Mouse (Mus musculus) erythroblast, adult 5-6 weeks (primary cell): ENCODE results near the gene Ccdc96. TPM values are rescaled to one million over a fixed set of nuclear protein-coding genes. Genes with fewer than 3 reads are reported as not detected.

ENCODE experiments used
- ATAC-seq: replicated peaks from 2 replicates; pipeline ENCODE4 v1.8.0; 2016; ENCODE audit warnings: moderate number of reproducible peaks, mild to moderate bottlenecking, moderate TSS enrichment, inconsistent platforms; ENCODE audit not compliant: poor library complexity, low FRiP score, severe bottlenecking
- total RNA-seq, 2 experiments: library from RNA; stranded (forward) in 1 of 2; stranded (reverse) in 1 of 2; fragments of 150-400 nt in 1 of 2; fragments of 200-764, 138-1000 nt in 1 of 2; gene quantifications; 2 replicates each; pipeline versions ENCODE4 v1.2.3 to v1.2.4; 2015 to 2017; ENCODE audit warnings: low replicate concordance in 2 of 2

Gene Ccdc96
- total RNA-seq (2015; ENCODE audit: low replicate concordance) (not detected in 2 replicates), total RNA-seq (2017; ENCODE audit: low replicate concordance) (0.84 TPM in 1 of 2 replicates, not detected in the other)

DNA sequence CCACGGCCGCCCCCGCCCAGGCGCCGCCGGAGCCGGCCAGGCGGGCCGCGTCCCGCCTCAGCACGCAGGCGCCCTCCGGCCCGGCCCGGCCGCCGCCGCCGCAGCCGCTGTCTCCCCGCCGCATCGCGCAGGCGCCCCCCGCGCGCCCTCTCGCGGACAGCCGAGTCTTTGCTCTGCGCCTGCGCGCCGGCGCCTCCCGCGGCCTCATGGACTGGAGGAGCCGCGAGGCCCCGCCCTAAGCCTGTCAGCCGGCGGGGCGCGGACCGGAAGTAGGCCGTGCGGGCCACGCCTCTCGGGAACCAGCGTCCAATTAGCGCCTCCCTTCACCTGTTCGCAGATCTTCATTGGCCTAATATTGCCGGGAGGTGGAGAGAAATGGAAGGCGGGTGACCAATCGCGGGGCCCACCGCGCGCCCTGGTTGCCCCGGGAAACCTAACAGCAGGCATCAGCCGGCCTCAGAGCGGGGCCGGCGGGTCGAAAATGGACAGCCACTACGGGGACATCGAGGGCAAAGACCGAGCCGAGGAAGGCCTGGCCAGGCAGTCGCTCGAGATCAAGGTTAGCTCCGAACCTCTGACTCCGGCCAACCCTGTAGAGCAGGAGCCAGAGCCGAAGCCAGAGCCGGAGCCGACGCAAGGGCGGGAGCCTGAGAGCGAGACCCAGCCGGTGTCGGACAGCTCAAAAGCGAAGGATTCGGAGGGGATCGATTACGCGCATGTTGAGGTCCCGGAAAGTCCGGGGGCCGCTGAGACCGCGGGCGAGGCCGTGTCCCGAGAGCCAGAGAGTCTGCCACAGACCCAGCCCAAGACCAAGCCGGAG, at the start of gene Ccdc96, which contains the start of gene Tada2b:
Gene Ccdc96, plus strand, starts transcription at position 418 of the 820 bp plus-strand sequence.
Gene Tada2b, minus strand, starts transcription at position 115 of the 820 bp plus-strand sequence.
- peak; percentile 91 for ATAC-seq

DNA sequence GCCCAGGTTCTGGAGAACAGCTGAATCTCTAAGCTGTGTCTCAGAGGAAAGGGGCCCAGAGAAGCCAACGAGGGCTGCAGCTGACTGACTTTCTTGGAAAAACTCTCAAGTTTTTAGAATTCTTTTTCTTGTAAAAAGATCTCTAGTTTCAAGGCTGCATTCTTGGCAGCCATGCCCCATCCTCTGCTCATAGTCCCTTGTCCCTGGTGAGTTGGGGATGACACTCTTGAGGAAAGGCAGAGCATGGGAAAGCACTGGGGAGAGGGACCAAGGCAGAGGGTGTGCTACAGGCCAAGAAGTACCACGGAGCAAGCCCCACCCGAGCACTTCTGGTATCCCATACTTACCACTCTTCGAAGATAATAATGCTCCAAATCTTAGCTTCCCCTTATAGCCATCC, 47.5 kb upstream of the Ccdc96 start:
- ATAC-seq, result no peak

DNA sequence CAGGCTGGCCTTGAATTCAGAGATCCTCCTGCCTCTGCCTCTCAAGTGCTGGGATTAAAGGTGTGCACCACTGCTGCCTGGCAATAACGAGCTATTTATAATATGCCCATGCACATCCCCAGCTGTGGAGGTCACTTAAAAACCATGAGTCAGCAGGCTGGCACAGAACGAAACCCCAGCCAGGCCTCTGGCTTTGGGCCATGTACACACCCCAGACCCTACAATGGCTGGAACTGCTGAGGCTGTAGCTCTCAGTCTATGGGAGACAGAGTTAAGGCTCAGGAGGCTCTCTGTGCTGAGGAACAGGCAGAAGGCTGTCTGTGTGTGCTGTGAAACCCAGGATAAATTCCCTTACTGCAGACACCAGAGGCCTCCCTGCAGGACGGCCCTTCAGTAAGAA, 43.6 kb upstream of the Ccdc96 start:
- ATAC-seq, result no peak

DNA sequence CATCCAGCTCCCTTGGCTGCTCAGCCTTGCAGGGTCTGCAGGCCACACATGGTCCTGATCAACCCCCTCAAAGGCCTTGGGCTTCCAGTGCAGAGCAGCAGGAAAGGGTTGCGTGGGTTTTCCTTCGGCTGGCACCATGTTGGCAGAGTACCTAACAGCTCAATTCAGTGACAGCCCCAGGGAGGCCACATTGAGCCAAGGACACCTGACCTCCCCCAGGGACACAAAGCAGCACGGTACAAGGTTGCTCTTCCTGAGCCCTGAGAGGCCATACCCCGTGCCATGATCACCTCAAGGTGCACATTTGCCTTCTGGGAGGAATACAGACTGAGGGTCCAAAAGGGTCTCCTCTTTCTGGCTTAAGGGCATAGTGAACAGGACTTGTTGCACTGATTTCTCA, 39.8 kb upstream of the Ccdc96 start:
- no peak for ATAC-seq

DNA sequence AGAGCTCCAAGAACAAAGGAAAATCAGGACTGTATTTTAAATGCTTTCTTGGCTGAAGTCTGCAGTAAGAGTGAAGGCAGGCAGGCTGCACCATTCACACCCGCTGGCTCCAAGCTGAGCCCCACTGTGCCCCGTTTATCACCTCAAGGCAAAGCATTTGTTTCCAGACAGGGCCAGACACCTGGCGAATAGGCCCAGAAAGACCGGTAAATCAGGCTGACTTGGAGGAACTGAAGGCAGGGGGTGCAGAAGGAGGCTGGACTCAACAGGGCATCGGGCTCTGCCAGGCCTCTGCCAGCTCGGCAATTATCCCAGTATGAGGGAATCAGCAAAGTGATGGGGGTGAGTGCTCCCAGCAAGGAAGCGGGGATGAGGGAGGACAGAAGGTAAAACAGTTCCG, 39.4 kb upstream of the Ccdc96 start:
- no peak for ATAC-seq

DNA sequence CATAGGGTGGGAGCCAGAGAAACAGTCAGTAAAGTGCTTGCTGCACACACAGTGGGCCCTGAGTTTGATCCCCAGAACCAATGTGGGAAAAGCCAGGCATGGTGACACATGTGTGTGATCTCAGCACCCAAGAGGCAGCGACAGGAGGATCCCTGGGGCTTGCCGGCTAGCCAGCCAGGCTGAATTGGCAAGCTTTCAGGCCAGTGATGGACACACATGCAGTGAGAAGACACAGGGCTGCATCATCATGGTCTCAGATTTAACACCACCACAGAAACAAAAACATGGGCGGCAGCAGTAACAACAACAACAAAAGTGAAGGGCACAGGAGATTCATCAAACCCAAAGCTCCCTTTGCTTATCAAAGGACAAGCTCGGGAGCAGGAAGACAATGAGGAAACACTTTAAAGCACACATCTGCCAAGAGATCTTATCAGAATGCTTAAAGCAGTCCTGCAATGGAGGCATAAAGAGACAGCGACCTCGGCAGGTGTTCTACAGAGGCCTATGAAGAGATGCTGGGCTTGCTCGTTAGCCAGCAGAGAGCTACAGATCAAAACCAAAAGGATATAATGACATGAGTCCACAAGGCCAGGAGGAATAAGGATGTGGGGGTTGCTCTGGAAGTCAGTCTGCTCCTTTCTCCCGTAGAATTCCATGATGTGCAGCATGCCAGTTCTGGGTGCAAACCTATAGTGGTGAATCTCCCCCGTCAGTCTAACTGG, 38.1 kb upstream of the Ccdc96 start:
- no peak for ATAC-seq

GRCm38 (mm10) chr5:36447872-36448271, 36.5 kb upstream of the Ccdc96 start:
- no peak for ATAC-seq

DNA sequence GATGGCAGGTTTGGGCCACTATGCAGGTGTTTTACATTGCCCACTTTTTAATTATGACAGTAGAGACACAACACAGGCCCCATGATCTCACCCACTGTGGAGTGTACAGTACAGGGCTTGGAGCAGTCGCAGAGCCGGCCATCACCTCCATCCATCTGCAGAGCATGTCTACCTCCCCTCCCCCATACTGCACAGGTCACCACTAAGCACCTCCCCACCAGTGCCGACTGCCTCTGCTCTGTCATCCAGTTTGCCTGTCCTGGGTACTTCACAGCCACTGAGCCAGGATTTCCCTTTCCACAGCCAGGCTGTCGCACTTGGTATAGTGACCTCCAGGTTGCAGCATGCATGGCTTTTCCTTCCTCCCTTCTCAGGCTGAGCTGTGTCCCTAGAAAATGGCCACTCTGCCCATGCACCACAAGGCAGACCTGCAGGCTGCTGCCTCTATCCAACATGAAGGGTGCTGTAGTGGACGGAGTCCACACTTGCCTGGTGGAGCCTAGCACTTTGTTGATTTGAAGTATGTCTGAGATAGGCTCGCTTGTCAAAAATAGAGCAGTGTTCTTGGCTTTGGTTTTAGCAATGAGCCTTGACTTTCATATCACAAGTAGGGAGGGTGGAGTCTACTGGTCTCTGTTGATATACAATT, 34.6 kb upstream of the Ccdc96 start:
- ATAC-seq, result no peak

- ATAC-seq, result 0 out of 2 replicates have a peak, but pooled peaks have one; percentile 29
These were observed 33.3 kb upstream of the Ccdc96 start for GRCm38 (mm10) chr5:36451119-36451518.

- no peak for ATAC-seq
These were observed 32.5 kb upstream of the Ccdc96 start for GRCm38 (mm10) chr5:36451872-36452389.

- no peak for ATAC-seq
These were observed 31.6 kb upstream of the Ccdc96 start for GRCm38 (mm10) chr5:36452821-36453220.

- ATAC-seq, result no peak
These were observed 26.7 kb upstream of the Ccdc96 start for GRCm38 (mm10) chr5:36457706-36458105.

GRCm38 (mm10) chr5:36458926-36459325, 25.5 kb upstream of the Ccdc96 start:
- ATAC-seq, result no peak

DNA sequence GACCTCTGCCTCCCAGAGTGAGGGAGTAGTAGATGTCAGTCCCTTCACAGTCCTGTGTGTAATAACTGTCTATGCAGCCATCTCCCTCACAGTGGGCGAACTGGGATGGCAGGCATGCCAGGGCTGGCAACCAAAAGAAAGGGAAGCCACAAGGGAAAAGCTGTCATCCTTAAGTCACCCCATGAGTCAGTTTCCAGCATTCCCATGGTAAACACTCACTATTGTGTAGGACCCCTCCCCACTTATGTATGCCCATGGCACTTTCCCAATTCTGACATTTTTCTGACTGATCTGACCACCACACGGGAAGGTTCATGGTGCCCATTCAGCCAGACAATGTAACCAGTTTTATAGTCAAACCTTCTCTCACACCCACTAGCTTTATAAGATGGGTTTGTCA, 23.7 kb upstream of the Ccdc96 start:
- no peak for ATAC-seq

GRCm38 (mm10) chr5:36461231-36461630, 23.2 kb upstream of the Ccdc96 start:
- no peak for ATAC-seq

GRCm38 (mm10) chr5:36462810-36463209, 21.6 kb upstream of the Ccdc96 start:
- peak; percentile 38 for ATAC-seq

GRCm38 (mm10) chr5:36463391-36463790, 21.0 kb upstream of the Ccdc96 start:
- no peak for ATAC-seq

DNA sequence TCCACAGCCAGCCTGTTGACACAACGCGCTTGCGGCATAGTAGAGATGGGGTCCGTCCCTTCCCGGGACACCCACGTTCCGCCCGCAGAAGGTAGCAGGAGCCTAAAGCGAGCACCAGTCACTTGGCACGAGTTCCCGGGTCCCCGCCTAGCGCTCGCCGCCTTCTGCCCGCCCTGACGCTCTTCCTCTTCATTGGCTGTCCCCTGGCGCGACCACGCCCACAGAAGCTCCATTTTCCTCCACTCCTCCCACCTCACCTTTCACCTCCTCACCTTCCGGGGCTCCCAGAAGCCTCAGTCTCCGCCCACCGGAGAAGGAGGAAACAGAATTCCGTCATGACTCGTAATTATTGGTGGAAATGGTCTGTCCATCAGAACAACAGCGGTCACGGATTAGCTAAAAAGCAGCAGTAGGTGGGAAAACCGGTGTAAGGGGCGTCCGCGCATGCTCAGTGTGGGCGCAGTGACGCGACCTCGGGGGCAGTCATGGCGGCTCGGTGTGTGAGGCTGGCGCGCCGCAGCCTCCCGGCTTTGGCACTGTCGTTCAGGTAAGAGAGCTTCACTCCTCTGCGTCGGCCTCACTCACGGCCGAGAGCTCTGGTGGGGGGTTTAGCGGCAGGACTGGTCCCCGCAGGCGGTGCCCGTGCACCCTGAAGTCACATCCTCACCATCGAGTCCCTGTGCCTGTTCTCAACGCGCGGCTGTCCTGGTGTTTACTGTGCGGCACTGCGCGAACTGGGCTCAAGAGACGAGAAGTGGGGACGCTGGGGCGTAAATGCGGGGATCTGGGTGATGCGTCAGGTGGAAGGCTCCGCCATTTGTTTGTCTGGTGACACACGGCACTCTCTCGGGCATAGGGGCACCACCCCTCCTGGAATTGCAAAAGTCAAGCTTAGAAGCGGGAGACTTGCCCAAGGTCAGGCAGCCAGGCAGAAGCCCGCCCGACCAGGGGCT, 19.4 kb upstream of the Ccdc96 start, which contains the start of gene Grpel1:
Gene Grpel1, plus strand, starts transcription at position 290 of the 953 bp plus-strand sequence.
- peak; percentile 94 for ATAC-seq

DNA sequence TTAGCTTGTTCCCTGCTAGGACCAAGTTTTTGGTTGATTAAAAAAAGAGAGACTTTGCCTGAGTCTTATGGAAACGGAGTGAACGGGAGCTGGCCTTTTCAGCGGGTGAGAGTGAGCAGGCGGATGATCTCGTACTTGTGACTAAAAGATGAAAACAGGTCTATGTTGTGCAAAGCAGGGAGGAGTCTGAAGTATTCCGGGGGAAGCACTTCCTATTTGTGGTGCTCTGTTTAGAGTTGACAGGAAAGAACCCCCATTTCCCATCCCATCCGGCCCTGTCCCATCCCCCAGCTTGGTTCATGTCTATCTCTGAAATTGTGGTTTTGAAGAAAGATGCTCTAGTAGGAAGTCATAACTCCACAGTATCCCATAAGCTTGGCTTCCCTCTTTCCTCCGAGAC, 18.5 kb upstream of the Ccdc96 start:
- ATAC-seq, result no peak
